Mouse (Mus musculus) layer of hippocampus, adult 8-10 months (tissue): ENCODE measurements at regions not wholly inside any gene's neighbourhood (a gene's known extent, or its start where the extent isn't known, plus 50 kb on each side); places are given as distances from the start of the nearest gene placed in this dataset.

Experiments used
- DNase-seq, 2 experiments: peaks; one replicate each; pipeline ENCODE4 v3.0.0; 2022; ENCODE audit warnings: low spot score in 2 of 2

DNA sequence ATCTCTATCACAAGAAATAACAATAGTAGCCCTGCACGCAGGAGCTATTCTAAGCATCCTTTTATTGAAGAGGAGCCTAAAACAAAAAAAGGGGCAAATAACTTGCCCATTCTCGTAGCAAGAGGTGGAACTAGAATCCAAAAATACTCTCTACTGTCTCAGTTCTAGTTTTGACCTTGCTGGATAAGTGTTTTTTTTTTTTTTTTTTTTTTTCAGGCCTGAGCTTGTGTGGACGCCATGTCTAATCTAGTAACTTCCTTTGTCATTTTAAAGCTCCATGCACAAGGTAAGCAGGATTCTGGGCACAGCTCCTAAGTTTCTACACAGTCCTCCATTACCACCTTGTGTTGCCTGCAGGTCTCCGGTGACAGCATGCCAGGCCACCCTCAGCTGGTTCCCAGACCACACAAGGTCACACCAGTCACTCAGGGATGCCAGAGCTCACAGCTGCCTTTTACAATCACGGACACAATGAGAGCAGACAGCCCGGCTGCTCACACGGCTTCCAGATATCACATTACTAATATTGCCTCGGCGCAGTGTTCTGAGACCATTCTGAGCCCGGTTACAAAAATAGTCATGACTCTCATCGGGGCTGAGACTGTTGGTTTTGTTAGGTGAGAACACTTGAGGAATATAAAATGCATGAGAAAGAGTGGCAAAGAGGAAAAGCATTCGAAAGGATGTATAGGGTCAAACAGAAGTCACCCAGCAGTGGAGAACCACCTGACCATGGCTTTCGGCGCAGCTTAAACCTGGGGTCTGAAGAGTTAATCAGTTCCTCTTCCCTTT is 124.7 kb upstream of the Tank start:
- no peak for DNase-seq

GRCm38 (mm10) chr2:61452581-61452980 is 125.8 kb upstream of the Tank start:
- no peak for DNase-seq

- DNase-seq = no peak
These were observed 127.7 kb upstream of the Tank start for GRCm38 (mm10) chr2:61450731-61451130.

GRCm38 (mm10) chr2:61436591-61436990 is 141.8 kb upstream of the Tank start:
- DNase-seq = no peak

GRCm38 (mm10) chr2:61407881-61408280 is 170.5 kb upstream of the Tank start:
- no peak for DNase-seq

DNA sequence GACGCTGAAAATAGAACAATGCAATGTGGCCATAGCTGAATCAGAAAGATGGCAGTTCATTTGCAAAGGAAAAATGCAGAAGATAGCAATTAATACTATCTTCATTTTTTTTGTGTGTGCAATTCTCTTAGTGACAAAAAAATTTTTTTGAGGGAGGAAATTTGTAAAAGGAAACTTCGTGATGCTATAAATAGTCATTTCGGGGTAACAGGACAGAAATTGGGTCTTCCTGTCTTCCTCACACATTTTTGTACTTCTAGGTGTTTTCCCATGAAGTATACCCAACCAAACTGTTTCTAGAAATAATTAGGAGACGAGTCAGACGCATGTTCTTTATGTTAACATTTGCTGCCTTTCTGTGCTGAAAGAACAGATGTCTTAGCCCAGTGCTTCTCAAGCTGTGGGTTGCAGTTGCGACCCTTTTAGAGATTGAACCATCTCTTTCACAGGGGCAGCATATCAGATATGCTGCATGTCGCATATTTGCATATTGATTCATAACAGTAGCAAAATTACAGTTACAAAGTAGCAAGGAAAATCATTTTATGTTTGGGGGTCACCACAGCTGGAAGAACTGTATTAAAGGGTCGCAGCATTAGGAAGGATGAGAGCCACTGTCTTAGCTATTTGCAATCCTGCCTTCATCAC is 172.2 kb upstream of the Tank start:
- no peak for DNase-seq

- DNase-seq = no peak
These were observed 173.1 kb upstream of the Tank start for GRCm38 (mm10) chr2:61405261-61405660.

DNA sequence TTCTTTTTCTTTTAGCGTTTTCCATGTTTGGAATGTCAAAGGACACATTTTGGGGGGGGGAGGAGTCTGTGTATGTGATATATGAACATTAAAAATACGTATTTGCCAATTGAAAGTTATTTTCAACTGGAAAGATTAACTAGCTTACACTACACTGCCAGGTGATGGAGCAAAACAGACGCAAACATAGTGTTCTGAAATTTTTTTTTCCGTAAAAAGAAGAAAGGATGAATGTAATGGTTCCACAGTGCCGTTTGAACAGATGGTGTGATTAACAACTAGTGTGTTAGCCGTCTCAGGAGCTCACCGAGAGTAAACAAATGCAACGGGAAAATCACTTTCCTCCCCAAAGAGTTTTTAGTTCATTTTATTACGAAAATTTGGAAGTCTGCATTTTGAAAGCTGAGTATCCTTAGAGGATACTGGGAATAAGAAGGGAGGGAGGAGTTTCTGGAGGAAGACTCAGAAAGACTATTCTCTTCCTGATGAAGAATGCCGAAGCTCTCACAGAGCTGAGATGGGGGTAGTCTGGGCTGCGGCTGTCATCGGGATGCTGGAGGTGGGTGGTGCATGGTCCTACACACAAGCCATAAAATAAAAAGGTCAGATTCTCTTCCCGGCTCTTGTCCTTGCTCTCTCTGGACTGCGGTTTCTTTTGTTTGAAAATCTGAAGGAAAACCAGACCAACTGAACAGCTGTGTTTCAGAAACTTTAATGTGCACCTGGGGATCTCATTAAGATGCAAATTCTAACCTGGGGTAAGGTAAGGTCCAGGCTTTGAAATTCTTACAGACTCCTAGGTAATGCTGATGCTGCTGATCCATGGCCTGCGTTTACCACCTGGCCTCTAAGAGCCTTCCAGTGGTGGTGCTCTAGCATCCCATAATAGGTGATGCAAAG is 175.5 kb upstream of the Tank start:
- DNase-seq = no peak

GRCm38 (mm10) chr2:61401636-61402587 is 176.5 kb upstream of the Tank start:
- peak; percentile 4 to 35 for DNase-seq

DNA sequence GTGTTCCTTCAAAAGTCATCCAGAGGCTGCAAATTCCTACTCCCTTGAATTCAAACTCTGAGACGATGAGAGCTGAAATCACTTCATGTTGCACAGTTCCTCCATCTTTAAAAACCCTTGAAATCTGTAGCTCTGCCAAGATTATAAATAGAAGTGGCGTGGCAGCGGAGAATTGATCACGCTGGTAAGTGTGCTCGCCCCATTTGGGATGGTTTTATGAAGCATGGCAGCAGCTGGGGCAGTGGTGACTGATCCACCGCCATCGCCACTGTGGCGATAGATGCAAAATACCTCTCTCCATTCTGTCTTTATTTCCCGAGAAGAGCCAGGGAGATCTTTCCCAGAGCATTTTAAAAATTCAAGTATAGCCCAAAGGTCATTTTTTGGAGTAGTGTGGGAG is 179.8 kb upstream of the Tank start:
- no peak for DNase-seq

GRCm38 (mm10) chr2:61389622-61390021 is 188.8 kb upstream of the Tank start:
- no peak for DNase-seq

DNA sequence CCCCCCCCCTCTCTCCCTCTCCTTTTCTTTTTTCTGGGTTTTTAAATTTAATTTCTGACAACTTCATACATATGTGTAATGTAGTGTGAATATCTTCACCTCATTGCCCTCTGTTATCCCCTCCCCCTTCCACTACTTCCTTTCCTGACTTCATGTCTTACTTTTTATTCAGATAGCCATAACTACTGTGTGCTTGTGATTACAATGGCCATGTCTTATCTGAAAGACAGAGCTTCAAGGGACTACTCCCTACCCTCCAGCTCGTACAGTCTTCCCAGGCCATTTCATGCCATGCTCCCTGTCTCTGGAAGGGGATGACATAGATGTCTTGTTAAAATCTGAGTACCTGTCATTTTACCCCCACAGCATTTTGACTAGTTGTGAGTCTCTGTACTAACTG is 189.2 kb upstream of the Tank start:
- DNase-seq = no peak

DNA sequence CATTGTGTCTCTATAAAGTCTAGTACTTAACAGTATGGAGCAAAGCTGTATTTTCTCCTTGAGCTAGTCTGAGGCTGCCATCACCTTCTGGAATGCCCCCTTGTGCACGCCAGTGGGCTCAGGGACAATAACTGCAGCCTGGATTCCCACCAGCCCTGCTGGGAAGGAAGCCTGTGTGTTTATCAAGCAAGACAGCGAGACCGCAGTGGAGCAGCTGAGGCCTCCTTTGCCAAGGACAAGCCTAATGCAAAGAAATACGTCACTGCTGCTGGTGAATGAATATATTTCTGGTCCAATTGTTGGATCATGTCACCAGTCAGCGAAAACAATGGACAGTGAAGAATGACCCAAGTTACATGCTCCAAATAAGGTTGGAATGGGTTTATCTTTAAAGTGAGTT is 190.8 kb upstream of the Tank start:
- DNase-seq = no peak

GRCm38 (mm10) chr2:61386966-61387365 is 191.4 kb upstream of the Tank start:
- no peak for DNase-seq

GRCm38 (mm10) chr2:61384467-61384866 is 193.9 kb upstream of the Tank start:
- DNase-seq = no peak

DNA sequence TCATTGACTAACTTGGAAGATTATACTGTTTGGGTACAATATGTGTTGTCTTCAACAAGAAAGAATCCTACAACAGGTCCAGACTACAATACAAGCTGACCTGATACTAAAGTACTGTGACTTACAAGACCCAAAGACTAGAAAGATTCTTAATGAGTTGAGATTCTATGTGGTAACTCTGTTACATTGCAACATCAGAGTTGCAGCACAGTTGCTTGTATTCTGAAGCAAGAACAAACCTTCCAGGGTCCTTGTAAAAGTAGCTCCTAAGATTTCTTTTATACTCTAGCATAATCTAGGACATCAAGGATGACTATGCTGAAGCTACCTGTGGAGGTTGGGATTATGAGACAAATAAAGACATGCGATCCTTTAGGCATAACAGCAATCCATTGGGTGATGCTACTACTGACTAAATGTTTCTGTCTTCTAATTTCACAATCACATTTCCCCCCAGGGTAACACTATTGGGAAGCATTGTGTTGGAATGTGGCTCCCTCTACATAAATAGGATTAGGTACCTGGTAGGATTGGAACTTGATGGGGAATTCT is 194.6 kb upstream of the Tank start:
- DNase-seq = no peak

- no peak for DNase-seq
These were observed 199.3 kb upstream of the Tank start for GRCm38 (mm10) chr2:61379076-61379475.

GRCm38 (mm10) chr2:61378297-61378696 is 200.1 kb upstream of the Tank start:
- no peak for DNase-seq

- no peak for DNase-seq
These were observed 200.6 kb upstream of the Tank start for GRCm38 (mm10) chr2:61377756-61378155.

GRCm38 (mm10) chr2:61362606-61363005 is 215.8 kb upstream of the Tank start:
- no peak for DNase-seq

DNA sequence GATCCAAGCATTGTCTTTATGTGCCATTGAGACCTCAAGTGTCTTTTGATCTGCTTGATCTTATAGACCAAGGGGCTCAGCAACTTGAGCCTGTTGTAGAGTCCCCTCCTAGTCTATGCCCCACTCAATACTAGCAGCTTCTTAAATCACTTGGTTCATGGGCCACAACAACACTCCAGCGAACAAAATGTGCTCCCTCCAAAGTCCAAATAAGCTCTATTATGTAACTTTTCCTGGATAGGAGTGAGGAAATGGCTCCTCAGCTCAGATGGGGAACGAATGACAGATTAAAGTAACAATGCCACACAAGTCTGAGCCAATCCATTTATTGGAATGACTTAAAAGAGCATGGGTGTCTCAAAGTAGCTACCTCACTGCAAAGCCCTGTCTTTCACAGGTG is 217.0 kb upstream of the Tank start:
- DNase-seq = no peak
